Mouse (Mus musculus) fibroblast of lung, adult 2 months (primary cell): ENCODE measurements around the gene Sh2d5.
A peak's percentile ranks its signal among the peaks of the same experiment; 100 is the strongest.

Source experiments
- DNase-seq: peaks from one replicate; pipeline ENCODE4 v3.0.0-alpha.2; 2011; ENCODE audit warnings: low read depth

The Sh2d5 gene

DNA sequence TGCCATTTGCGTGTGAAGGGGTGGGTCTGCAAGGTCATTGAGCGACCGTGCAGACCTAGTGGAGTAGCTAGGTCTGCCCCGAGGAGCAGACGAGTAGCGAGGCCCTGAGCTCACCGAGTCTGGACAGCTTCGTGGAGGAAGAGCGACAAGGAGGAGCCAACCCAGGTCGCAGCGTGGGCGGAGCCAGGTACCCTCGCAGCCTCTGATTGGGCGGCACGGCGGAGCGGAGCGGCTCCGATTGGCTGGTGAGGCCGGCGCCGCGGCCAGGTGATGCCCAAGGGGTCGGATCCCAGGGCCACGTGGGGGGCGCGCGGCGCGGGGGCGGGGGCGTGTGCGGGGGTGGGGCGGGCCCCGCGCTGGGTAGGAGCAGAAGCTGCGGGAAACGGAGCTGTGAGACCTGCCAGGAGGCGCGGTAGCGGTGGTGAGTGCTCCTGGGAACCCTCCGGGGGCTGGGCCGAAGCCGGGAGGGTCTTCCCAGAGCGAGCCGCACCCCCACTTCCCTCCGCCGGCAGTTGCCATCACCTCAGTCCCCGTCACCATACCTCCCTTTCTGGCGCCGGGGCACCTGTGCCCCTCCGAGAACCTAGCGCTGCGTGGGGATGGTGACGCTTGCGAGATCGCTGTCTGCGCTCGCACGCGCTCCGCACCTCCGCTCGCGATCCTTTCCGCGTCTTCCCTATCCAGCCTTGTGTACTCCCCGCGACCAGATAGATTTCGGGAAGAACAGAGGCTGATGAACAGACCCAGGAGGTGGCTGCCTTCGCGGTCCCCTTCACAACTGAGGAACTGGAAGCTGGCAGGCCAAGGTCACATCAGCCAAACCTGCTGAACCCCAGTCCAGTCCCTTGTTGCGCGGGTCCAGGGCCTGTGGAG is at the start of gene Sh2d5, which contains the start of gene Kif17:
Gene Sh2d5, plus strand, starts transcription at position 316 of the 873 bp plus-strand sequence.
Gene Kif17, plus strand, starts transcription at position 348 of the 873 bp plus-strand sequence.
- DNase-seq, result no peak

DNA sequence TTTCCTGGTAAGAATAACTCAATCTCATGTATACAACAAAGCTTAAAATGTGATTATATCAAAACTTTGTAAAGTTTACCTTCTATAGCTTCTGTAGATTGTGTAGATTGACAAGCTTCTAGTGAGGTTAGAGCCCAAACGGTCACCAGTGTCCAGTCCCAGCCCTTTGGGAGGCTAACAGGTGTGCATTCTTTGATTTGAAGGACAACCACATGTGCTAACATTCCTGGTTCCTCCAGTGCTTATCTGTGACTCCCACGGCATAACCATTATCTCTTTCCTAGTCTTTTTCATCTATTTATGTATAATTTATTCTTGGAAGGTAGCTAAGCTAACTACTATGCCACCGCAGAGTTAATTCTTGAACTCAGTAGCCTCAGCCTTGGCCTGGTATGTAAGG is 49.4 kb upstream of the Sh2d5 start:
- no peak for DNase-seq

GRCm38 (mm10) chr4:138201696-138202095 is 48.5 kb upstream of the Sh2d5 start:
- DNase-seq, result no peak

- no peak for DNase-seq
These were observed 40.1 kb upstream of the Sh2d5 start for GRCm38 (mm10) chr4:138210116-138210515.

- peak; percentile 59 for DNase-seq
These were observed 36.3 kb upstream of the Sh2d5 start for GRCm38 (mm10) chr4:138213861-138214260.

- DNase-seq, result no peak
These were observed 34.5 kb upstream of the Sh2d5 start for GRCm38 (mm10) chr4:138215671-138216199.

DNA sequence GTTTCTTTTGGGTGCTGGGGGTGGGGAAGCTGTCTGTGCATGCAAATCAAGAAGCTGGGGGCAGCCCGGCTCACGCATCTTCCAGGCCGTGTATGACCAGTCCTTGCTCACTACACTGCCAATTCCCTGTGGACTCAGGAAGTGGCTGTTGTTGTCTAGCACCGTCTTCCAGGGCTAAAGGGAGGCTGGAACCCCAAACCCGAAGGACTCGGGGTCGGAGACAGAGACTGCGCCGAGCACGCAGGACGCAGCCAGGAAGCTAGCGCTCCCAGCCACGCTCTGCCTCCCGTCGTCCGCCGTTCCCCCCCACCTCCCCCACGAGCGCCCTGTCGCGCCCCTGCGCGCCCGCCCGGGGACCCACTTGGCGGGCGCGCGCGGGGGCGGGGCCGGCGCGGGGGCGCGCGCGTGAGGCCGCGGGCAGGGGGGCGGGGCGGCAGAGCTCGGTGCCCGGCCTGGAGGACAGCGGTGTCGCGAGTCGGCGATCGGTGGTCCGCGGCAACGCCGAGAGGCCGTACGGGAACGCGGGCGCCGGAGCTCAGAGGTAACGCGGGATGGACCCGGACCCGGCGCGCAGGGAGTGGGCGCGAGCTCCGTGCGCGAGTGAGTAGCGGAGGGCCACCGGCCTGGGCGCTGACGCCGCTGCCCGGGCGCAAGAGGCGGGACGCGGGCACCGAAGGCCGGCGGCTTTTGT is 33.9 kb upstream of the Sh2d5 start, which contains the start of gene Hp1bp3:
Gene Hp1bp3, plus strand, starts transcription at position 97 of the 691 bp plus-strand sequence.
- peak; percentile 27 for DNase-seq

- peak; percentile 91 for DNase-seq
These were observed 33.3 kb upstream of the Sh2d5 start for GRCm38 (mm10) chr4:138216891-138217392.

- no peak for DNase-seq
These were observed 32.8 kb upstream of the Sh2d5 start for GRCm38 (mm10) chr4:138217441-138217840.

DNA sequence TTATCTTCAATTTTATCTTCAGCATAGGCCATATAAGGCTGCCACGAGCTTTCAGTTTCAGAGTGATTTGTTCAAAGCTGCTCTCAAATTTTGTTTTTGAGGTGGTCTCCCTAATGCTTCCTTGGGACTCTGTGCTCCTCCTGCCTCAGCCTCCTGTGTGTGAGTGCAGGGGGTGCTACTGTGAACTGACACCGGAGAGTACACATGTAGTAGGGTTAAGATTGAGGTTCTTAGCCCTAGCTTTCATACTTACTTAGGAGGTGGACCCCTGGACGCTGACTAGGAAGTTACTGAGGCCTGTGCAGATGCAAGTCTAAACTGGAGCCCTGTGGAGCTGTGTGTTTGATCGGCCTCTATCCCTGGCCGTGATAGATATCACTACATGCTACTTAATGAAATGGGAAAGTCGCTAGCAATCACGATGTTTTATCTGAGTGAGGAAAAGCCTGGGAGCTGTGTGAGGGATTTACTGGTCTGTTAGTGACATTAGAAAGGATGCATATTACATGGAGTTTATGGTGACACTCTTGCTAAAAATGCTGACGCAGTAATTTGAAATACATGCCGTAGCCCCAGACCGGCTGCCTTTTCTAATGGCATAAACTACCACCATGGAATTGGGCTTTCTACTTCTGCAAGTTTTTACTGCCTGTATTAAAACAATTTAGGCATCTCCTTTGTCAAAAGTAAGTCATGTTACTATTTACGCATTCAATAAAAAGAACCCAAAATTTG is 32.1 kb upstream of the Sh2d5 start:
- no peak for DNase-seq

GRCm38 (mm10) chr4:138219331-138219730 is 30.9 kb upstream of the Sh2d5 start:
- DNase-seq, result no peak

- DNase-seq, result no peak
These were observed 29.4 kb upstream of the Sh2d5 start for GRCm38 (mm10) chr4:138220761-138221160.

- no peak for DNase-seq
These were observed 28.8 kb upstream of the Sh2d5 start for GRCm38 (mm10) chr4:138221406-138221805.

GRCm38 (mm10) chr4:138222396-138222795 is 27.8 kb upstream of the Sh2d5 start:
- DNase-seq, result no peak

- no peak for DNase-seq
These were observed 26.6 kb upstream of the Sh2d5 start for GRCm38 (mm10) chr4:138223623-138224022.

GRCm38 (mm10) chr4:138246756-138247665 is 3.2 kb upstream of the Sh2d5 start:
- DNase-seq, result peak; percentile 49

GRCm38 (mm10) chr4:138251819-138252218 is 1.6 kb downstream of the Sh2d5 start:
- DNase-seq, result no peak

DNA sequence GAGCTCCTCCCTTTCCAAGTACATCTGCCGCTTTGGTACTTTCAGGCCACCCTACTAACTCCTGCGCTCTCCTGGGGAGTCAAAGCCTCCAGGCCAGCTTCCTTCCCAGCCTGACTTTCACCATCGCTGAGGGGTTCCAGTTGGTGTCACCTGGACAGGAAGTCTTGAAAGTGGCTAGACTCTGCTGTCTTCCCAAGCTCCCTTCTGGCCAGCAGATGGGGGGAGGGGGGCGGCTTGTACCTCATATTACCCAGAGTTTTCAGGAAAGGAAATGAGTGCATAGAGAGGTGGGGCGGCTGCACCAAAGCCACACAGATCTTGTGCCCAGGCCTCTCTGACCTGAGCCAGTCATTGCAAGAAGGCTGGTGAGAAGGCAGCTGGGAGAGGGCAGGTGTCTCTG is 2.0 kb downstream of the Sh2d5 start:
- DNase-seq, result no peak

DNA sequence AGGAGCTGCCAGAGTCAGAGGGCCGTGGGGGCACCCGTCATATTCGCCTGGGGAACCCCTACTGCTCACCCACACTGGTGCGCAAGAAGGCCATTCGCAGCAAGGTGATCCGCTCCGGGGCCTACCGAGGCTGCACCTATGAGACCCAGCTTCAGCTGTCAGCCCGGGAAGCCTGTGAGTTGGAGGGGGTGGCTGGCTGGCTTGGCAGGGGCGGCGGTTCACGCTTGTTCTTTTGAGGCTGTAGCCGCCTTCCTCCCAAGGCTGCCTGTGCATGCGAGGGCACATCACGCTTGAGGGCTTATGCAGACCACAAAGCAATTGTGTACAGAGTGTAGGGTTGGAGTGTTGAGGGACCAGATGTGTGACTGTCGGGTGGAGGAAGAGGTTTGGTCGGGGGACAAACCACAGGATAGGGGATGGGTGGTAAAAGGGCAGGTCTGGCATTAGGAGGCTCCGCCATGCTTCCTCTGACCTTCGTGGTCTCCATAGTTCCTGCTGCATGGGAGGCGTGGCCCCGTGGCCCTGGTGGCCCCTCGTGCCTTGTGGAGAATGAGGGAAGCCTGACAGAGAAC is 7.0 kb downstream of the Sh2d5 start:
- no peak for DNase-seq

- DNase-seq, result no peak
These were observed 8.5 kb downstream of the Sh2d5 start for GRCm38 (mm10) chr4:138258663-138259062.
